Mouse (Mus musculus) embryonic facial prominence, embryonic 11.5 days (tissue): Measurements from ENCODE around the gene Cope. TPM values are rescaled to one million over a fixed set of nuclear protein-coding genes. Genes with fewer than 3 reads are reported as not detected.

Experiments
- ATAC-seq: fragments of 200-750 bp; cut with Nextera tagmentation; replicated peaks from 2 replicates; pipeline ENCODE4 v1.8.0; 2017; ENCODE audit warnings: low read depth; ENCODE audit not compliant: insufficient number of reproducible peaks, low FRiP score, low TSS enrichment
- DNase-seq: peaks from one replicate; pipeline ENCODE4 v3.0.0-alpha.2; 2015; ENCODE audit warnings: low spot score
- H3K27ac ChIP-seq: fragments of 300-500 bp; sonication (generic); replicated peaks from 2 replicates; pipeline ENCODE4 v1.5.1; 2014; ENCODE audit warnings: mild to moderate bottlenecking, low read depth, low read length, control low read depth
- H3K27me3 ChIP-seq: fragments of 300-500 bp; sonication (generic); 2 replicates; pipeline ENCODE4 v1.6.1; 2014; ENCODE audit warnings: mild to moderate bottlenecking, low read length, moderate library complexity, mixed read lengths; ENCODE audit not compliant: control insufficient read depth, insufficient read depth
- H3K36me3 ChIP-seq: fragments of 300-500 bp; sonication (generic); replicated peaks from 2 replicates; pipeline ENCODE4 v1.6.1; 2014; ENCODE audit warnings: low read depth, mild to moderate bottlenecking, low read length, moderate library complexity, mixed read lengths; ENCODE audit not compliant: control insufficient read depth, insufficient read depth
- H3K4me1 ChIP-seq: fragments of 300-500 bp; sonication (generic); 2 replicates; pipeline ENCODE4 v1.6.1; 2014; ENCODE audit warnings: low read length, mixed read lengths; ENCODE audit not compliant: control insufficient read depth, insufficient read depth
- H3K4me2 ChIP-seq: fragments of 300-500 bp; sonication (generic); 2 replicates; pipeline ENCODE4 v1.6.1; 2014; ENCODE audit warnings: low read depth, mild to moderate bottlenecking, control low read depth, low read length, moderate library complexity
- H3K4me3 ChIP-seq: fragments of 300-500 bp; sonication (generic); 2 replicates; pipeline ENCODE4 v1.5.1; 2014; ENCODE audit warnings: low read depth, low read length, control low read depth
- H3K9ac ChIP-seq: fragments of 300-500 bp; sonication (generic); replicated peaks from 2 replicates; pipeline ENCODE4 v1.6.1; 2014; ENCODE audit warnings: mild to moderate bottlenecking, control low read depth, low read length
- H3K9me3 ChIP-seq: fragments of 300-500 bp; sonication (generic); replicated peaks from 2 replicates; pipeline ENCODE4 v1.6.1; 2016; ENCODE audit warnings: mild to moderate bottlenecking, low read length, inconsistent platforms, mixed read lengths; ENCODE audit not compliant: control insufficient read depth
- WGBS: fragments of 180-500 bp; shearing (Covaris S2); extraction: QIAGEN DNeasy Blood & Tissue Kit; methylation state at CpG from one replicate; pipeline ENCODE4 v1.1.7; 2014; 5-methylcytosine and 5-hydroxymethylcytosine counted together
- polyA plus RNA-seq: library from polyadenylated mRNA; unstranded; fragments of >200 nt; fragmentation: Nextera tagmentation; extraction: Ambion mirVana; gene quantifications from 2 replicates; pipeline ENCODE4 v1.2.1, GENCODE M21; 2014

The Cope gene
- polyA plus RNA-seq, 1 experiment from 2014 or later = 220 TPM

DNA sequence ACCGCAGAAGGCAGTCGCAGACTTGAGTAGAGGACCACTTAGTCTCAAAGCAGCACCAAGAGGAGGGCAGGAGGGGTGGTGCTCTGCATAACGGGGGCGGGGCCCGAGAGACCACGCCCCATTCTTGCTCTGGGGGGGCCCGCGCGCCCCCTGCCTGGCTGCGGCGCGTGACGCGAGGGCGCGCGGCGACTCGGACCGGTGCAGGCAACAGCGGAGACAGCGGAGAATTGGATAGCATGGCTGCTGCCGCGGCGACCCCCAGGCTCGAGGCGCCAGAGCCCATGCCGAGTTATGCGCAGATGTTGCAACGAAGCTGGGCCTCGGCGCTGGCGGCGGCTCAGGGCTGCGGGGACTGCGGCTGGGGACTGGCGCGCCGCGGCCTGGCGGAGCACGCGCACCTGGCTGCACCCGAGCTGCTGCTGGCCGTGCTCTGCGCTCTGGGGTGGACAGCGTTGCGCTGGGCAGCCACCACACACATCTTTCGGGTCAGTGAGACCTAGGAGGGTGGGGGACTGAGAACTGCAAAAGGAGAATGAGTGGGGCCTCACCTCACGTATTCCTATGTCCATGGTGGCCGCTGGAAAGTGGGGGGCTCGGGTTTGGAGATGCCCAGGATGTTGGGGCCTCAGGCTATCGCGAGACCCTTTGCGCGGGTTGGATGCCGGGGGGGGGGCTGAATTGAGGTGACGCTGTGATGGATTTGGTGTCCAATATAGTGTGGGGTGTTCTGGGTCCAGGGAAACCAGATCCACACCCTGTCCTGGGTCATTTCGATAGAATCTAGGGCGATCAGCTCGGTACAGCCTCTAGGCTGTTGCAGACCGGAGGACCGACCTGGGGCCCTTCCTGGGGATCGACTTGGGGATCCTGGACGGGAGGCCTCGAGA lies 13.5 kb downstream of the Cope start, which contains the start of gene Cers1:
Gene Cers1, plus strand, starts transcription at position 152 of the 887 bp plus-strand sequence.
- H3K4me1 ChIP-seq = peaks cover 7% of the 10 kb centered on the region
- DNase-seq = peak; percentile 82
- peak; percentile 54 for ATAC-seq
- peaks cover 3% of the 10 kb centered on the region for H3K36me3 ChIP-seq
- H3K4me2 ChIP-seq = peak within 1 kb of the TSS; percentile 76
- no peaks in the 10 kb centered on the region for H3K27me3 ChIP-seq
- no peaks in the 10 kb centered on the region for H3K9me3 ChIP-seq
- H3K9ac ChIP-seq = peak within 1 kb of the TSS; percentile 58
- peak within 1 kb of the TSS; percentile 52 for H3K4me3 ChIP-seq
- peak within 1 kb of the TSS; percentile 62; the same call in 1 of the 2 replicates for H3K27ac ChIP-seq
- WGBS = 3% methylated on average over 65 of the region's 66 CpGs

DNA sequence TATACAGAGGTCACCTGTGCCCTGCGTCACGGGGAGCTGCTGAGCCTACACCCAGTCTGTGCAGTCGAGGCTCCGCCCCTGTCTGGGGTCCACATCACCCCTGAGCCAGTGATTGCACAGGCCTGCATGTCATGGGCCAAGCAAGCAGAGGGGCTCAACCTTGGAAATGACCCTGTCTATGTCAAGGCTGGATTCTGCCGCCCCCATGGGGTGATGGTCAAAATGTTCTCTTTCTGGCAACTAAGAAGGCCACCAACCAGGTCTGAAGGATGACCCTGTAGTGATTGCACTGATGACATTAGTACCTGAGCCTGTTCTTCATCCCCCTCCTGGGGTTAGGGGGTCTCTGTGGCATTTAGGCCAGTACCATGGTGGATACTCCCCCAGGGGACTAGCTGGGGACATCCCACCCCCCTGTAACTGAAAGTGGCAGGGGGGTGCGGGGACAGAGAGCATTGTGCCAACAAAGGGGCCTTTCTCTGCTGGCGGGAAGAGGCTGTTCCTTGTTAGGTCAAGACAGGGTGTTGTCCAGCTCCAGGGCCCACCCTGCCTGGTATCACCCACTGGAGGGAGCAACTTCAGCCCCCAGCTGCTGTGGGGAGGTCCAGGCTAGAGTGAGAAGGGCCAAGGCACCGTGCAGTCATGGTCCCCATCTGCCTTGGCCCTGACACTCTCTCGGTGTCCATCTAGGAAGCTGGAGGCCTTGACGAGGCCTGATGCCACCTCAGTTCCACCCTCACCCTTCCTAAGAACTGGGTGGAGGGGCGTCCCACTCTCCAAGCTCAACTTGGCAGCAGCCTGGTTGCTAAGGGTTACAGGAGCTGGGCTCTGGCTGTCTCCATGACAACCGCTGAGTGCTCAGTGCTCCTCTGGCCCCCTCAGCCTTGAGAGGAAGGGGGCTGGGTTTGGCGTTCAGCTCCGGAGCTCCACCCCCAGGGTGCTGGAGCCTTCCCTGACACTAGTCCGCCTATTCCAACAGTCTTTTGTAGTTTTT lies 14.5 kb downstream of the Cope start:
- ATAC-seq = peak; percentile 76

GRCm38 (mm10) chr8:70317872-70318271 lies 15.6 kb downstream of the Cope start:
- no peak overlapping the region for H3K27ac ChIP-seq
- no peak for ATAC-seq

More for the DNA sequence above, 14.5 kb downstream of the Cope start:
- H3K9ac ChIP-seq = peak overlapping the region; percentile 58
- peak overlapping the region; percentile 52 for H3K4me3 ChIP-seq
- DNase-seq = peak; percentile 95
- H3K27me3 ChIP-seq = no peaks in the 10 kb centered on the region
- peak overlapping the region; percentile 76 for H3K4me2 ChIP-seq
- H3K36me3 ChIP-seq = peaks cover 3% of the 10 kb centered on the region
- H3K4me1 ChIP-seq = peaks cover 7% of the 10 kb centered on the region
- peak overlapping the region; percentile 62 for H3K27ac ChIP-seq
- WGBS = 8% methylated on average over 15 of the region's 15 CpGs
- H3K9me3 ChIP-seq = no peaks in the 10 kb centered on the region

DNA sequence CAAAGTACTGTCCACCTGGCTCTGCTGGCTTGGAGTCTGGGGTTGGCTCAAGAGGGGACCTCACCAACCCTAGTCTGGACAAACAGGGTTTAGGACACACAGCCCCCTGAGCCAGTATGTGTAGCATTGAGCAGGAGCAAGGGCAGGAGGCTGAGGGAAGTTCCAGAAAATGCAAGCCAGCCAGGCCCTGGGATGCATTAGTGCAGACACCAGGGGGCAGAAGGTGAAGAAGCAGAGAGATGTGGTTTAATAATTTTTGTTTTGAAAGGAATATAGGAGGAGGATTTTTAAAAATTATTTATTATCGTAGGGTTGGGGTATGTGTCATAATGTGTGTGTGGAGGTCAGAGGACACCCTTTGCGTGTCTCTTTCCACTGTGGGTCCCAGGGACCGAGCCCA lies 21.4 kb downstream of the Cope start:
- Histone ChIP-seq H3K9me3 (no peaks in the 10 kb centered on the region), H3K9ac (no peak overlapping the region), H3K4me3 (no peak overlapping the region), H3K27me3 (no peaks in the 10 kb centered on the region), H3K36me3 (no peaks in the 10 kb centered on the region), H3K4me1 (no peaks in the 10 kb centered on the region), H3K27ac (no peak overlapping the region), H3K4me2 (no peak overlapping the region)
- no peak for DNase-seq
- 87% methylated on average over 3 of the region's 3 CpGs for WGBS
- no peak for ATAC-seq

More at GRCm38 (mm10) chr8:70317872-70318271, 15.6 kb downstream of the Cope start:
- Histone ChIP-seq H3K27me3 (no peaks in the 10 kb centered on the region), H3K9ac (no peak overlapping the region), H3K4me2 (no peak overlapping the region), H3K4me3 (no peak overlapping the region), H3K36me3 (peaks cover under 1% of the 10 kb centered on the region), H3K9me3 (no peaks in the 10 kb centered on the region), H3K4me1 (peaks cover 7% of the 10 kb centered on the region)
- DNase-seq = no peak
- WGBS = 84% methylated on average over 5 of the region's 5 CpGs

- Histone ChIP-seq H3K27me3 (no peaks in the 10 kb centered on the region), H3K9me3 (no peaks in the 10 kb centered on the region), H3K4me3 (no peak overlapping the region), H3K36me3 (peaks cover 1% of the 10 kb centered on the region), H3K9ac (no peak overlapping the region), H3K27ac (no peak overlapping the region), H3K4me2 (no peak overlapping the region), H3K4me1 (peaks cover 12% of the 10 kb centered on the region)
- 95% methylated on average over 6 of the region's 6 CpGs for WGBS
- no peak for ATAC-seq
- DNase-seq = no peak
Measured at GRCm38 (mm10) chr8:70327512-70327911, 25.2 kb downstream of the Cope start.

- peaks cover 11% of the 10 kb centered on the region for H3K36me3 ChIP-seq
- peak within 1 kb of the TSS; percentile 8; the same call in 1 of the 2 replicates for H3K4me3 ChIP-seq
- H3K27ac ChIP-seq = no peak within 1 kb of the TSS
- H3K9ac ChIP-seq = peak within 1 kb of the TSS; percentile 50
- peaks cover 12% of the 10 kb centered on the region for H3K4me1 ChIP-seq
- 25% methylated on average over 14 of the region's 14 CpGs for WGBS
- H3K27me3 ChIP-seq = no peaks in the 10 kb centered on the region
- DNase-seq (peak; percentile 40), ATAC-seq (no peak)
- no peaks in the 10 kb centered on the region for H3K9me3 ChIP-seq
- peak within 1 kb of the TSS; percentile 34 for H3K4me2 ChIP-seq
Measured at GRCm38 (mm10) chr8:70329124-70329834, 27.0 kb downstream of the Cope start, which contains the start of gene Gdf1. TSS of gene Gdf1 (plus strand) at chr8:70329817.
